Mouse (Mus musculus) forebrain, embryonic 11.5 days (tissue): ENCODE data around the gene Selenok. TPM values are rescaled to one million over a fixed set of nuclear protein-coding genes. Genes with fewer than 3 reads are reported as not detected.

Experiments used
- ATAC-seq: fragments of 200-750 bp; cut with Nextera tagmentation; replicated peaks from 2 replicates; pipeline ENCODE4 v1.8.0; 2017; ENCODE audit warnings: moderate TSS enrichment; ENCODE audit not compliant: low FRiP score
- DNase-seq: peaks from one replicate; pipeline ENCODE4 v3.0.0-alpha.2; 2017; ENCODE audit warnings: low spot score
- H3K27ac ChIP-seq: fragments of 300-500 bp; sonication (generic); 2 replicates; pipeline ENCODE4 v1.5.1; 2014; ENCODE audit warnings: low read depth, low read length
- H3K27me3 ChIP-seq: fragments of 300-500 bp; sonication (generic); 2 replicates; pipeline ENCODE4 v1.6.1; 2014; ENCODE audit warnings: mild to moderate bottlenecking, low read length, mixed read lengths; ENCODE audit not compliant: control insufficient read depth, insufficient read depth
- H3K36me3 ChIP-seq: fragments of 300-500 bp; sonication (generic); 2 replicates; pipeline ENCODE4 v1.6.1; 2014; ENCODE audit warnings: mild to moderate bottlenecking, low read length, moderate library complexity, mixed read lengths; ENCODE audit not compliant: control insufficient read depth, insufficient read depth
- H3K4me1 ChIP-seq: fragments of 300-500 bp; sonication (generic); replicated peaks from 2 replicates; pipeline ENCODE4 v1.6.1; 2014; ENCODE audit warnings: low read length, mixed read lengths; ENCODE audit not compliant: control insufficient read depth, insufficient read depth
- H3K4me2 ChIP-seq: fragments of 300-500 bp; sonication (generic); 2 replicates; pipeline ENCODE4 v1.6.1; 2014; ENCODE audit warnings: low read depth, mild to moderate bottlenecking, low read length, moderate library complexity, mixed read lengths; ENCODE audit not compliant: severe bottlenecking
- H3K4me3 ChIP-seq: fragments of 300-500 bp; sonication (generic); 2 replicates; pipeline ENCODE4 v1.5.1; 2014; ENCODE audit warnings: low read depth, low read length
- H3K9ac ChIP-seq: fragments of 300-500 bp; sonication (generic); 2 replicates; pipeline ENCODE4 v1.6.1; 2014; ENCODE audit warnings: low read length
- H3K9me3 ChIP-seq: fragments of 300-500 bp; sonication (generic); 2 replicates; pipeline ENCODE4 v1.6.1; 2016; ENCODE audit warnings: low read length, mixed read lengths; ENCODE audit not compliant: control insufficient read depth
- WGBS: fragments of 180-500 bp; shearing (Covaris S2); extraction: QIAGEN DNeasy Blood & Tissue Kit; methylation state at CpG from one replicate; pipeline ENCODE4 v1.1.7; 2014; 5-methylcytosine and 5-hydroxymethylcytosine counted together
- polyA plus RNA-seq: library from polyadenylated mRNA; unstranded; fragments of >200 nt; fragmentation: Nextera tagmentation; extraction: Ambion mirVana; gene quantifications from 2 replicates; pipeline ENCODE4 v1.2.1, GENCODE M21; 2014

Selenok gene
- polyA plus RNA-seq, 1 experiment from 2014 or later, result 249 TPM

DNA sequence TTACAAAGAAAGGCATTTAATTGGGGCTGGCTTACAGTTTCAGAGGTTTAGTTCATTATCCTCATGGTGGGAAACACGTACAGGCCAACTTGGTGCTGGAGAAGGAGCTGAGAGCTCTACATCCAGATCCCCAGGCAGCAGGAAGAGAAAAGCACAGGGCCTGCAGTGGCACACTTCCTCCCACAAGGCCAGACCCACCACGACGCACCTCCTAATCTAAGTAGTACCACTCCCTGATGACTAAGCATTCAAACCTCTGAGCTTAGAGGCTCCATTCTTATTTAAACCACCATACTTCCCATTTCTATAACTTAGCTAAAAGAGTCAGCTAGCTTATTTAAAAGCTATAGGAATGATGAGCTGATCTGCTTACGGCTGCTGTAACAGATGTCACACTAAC, 17.3 kb upstream of the Selenok start:
- no peaks in the 10 kb centered on the region for H3K4me1 ChIP-seq
- H3K9ac ChIP-seq, result no peak overlapping the region
- H3K4me2 ChIP-seq, result no peak overlapping the region
- no peak for DNase-seq
- no peak for ATAC-seq
- 83% methylated on average over 4 of the region's 4 CpGs for whole genome bisulfite sequencing
- H3K27me3 ChIP-seq, result no peaks in the 10 kb centered on the region
- H3K36me3 ChIP-seq, result no peaks in the 10 kb centered on the region
- H3K4me3 ChIP-seq, result no peak overlapping the region
- no peaks in the 10 kb centered on the region for H3K9me3 ChIP-seq
- H3K27ac ChIP-seq, result no peak overlapping the region

DNA sequence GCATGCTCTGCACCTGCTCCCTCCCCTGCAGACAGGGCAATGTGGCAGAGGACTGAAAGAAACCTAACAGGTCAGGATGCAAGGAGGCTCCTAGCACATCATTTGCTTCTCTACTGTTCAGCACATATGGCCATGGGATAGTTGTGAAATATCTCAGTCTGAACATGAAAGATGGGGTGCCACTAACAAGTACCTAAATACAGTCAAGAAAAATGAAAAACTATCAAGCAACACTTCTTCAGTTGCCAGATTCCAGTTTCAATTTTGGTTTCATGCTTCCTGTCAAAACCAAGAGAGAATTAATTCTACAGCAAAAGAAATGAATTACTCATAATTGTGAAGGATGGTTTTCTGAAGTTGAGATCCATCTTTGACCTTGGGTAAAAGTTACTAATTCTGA, 10.7 kb upstream of the Selenok start:
- H3K9ac ChIP-seq, result no peak overlapping the region
- no peak for ATAC-seq

GRCm38 (mm10) chr14:29967611-29968010, 497 bp upstream of the Selenok start:
- Histone ChIP-seq H3K9me3 (no peaks in the 10 kb centered on the region), H3K36me3 (no peaks in the 10 kb centered on the region; the same call in 1 of the 2 replicates), H3K4me3 (peak overlapping the region; percentile 84), H3K27me3 (no peaks in the 10 kb centered on the region), H3K4me1 (peaks cover 4% of the 10 kb centered on the region; the same call in 1 of the 2 replicates), H3K9ac (peak overlapping the region; percentile 63), H3K27ac (no peak overlapping the region), H3K4me2 (peak overlapping the region; percentile 68)
- WGBS, result 62% methylated on average over 7 of the region's 7 CpGs
- ATAC-seq (no peak; the same call in 1 of the 2 replicates), DNase-seq (no peak)

More for the DNA sequence above, 10.7 kb upstream of the Selenok start:
- Histone ChIP-seq H3K4me1 (no peaks in the 10 kb centered on the region), H3K27me3 (no peaks in the 10 kb centered on the region), H3K4me3 (no peak overlapping the region), H3K9me3 (no peaks in the 10 kb centered on the region), H3K27ac (no peak overlapping the region), H3K4me2 (no peak overlapping the region), H3K36me3 (no peaks in the 10 kb centered on the region)
- DNase-seq, result no peak

DNA sequence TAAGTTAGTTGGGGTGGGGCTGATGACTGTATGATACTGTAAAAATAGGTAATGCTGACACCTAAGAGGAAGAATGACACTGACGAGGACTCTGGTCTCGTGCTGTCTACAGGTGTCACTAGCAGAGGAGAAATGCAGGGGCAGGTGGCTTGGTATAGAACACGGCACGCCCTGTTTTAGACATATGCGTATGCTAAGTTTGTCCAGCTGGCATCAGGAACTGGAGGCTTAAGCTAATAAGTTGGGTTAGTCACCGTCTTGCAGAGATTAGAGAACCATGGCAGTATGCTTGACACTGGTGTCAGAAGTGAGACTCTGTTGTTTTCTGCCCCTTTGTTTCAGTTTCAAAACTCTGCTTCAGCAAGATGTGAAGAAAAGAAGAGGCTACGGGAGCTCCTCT, 3.3 kb downstream of the Selenok start:
- Histone ChIP-seq H3K27ac (no peak overlapping the region), H3K9ac (no peak overlapping the region), H3K4me1 (peaks cover 4% of the 10 kb centered on the region; the same call in 1 of the 2 replicates), H3K36me3 (no peaks in the 10 kb centered on the region; the same call in 1 of the 2 replicates), H3K4me2 (no peak overlapping the region), H3K4me3 (no peak overlapping the region), H3K27me3 (no peaks in the 10 kb centered on the region), H3K9me3 (no peaks in the 10 kb centered on the region)
- no peak for ATAC-seq
- no peak for DNase-seq
- WGBS, result 92% methylated on average over 7 of the region's 7 CpGs

DNA sequence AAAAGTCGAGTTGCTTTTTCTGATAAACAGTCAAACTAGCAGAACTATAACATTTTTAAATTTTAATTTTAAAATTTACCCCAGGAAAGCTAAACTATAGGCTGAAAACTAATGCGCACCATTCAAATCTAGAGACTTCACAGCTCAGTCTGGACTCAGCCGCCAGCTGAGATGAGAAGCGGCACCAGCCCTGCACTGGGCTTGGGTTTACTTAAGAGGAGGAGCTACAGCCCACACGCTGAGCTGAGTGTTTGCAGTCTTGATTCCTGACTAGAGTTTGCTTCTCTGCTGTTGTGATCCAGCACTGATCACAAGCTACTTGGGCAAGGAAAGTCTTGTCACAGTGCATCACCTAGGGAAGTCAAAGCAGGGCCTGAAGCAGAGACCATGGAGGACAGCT, 3.9 kb downstream of the Selenok start:
- WGBS, result 86% methylated on average over 5 of the region's 5 CpGs
- ATAC-seq, result no peak

GRCm38 (mm10) chr14:29976927-29977326, 8.8 kb downstream of the Selenok start:
- H3K9ac ChIP-seq, result no peak overlapping the region
- no peak overlapping the region for H3K4me2 ChIP-seq
- no peak overlapping the region for H3K4me3 ChIP-seq
- no peaks in the 10 kb centered on the region for H3K9me3 ChIP-seq
- WGBS, result 94% methylated on average over 6 of the region's 6 CpGs
- H3K36me3 ChIP-seq, result peaks cover 13% of the 10 kb centered on the region; the same call in 1 of the 2 replicates
- no peaks in the 10 kb centered on the region for H3K27me3 ChIP-seq
- no peak overlapping the region for H3K27ac ChIP-seq
- H3K4me1 ChIP-seq, result peaks cover 8% of the 10 kb centered on the region; the same call in 1 of the 2 replicates
- no peak for DNase-seq
- ATAC-seq, result no peak

More for the DNA sequence above, 3.9 kb downstream of the Selenok start:
- no peak for DNase-seq
- Histone ChIP-seq H3K9me3 (no peaks in the 10 kb centered on the region), H3K27ac (no peak overlapping the region), H3K9ac (no peak overlapping the region), H3K27me3 (no peaks in the 10 kb centered on the region), H3K4me3 (no peak overlapping the region), H3K4me2 (no peak overlapping the region), H3K36me3 (no peaks in the 10 kb centered on the region; the same call in 1 of the 2 replicates), H3K4me1 (peaks cover 4% of the 10 kb centered on the region; the same call in 1 of the 2 replicates)

GRCm38 (mm10) chr14:29978254-29979204, 10.4 kb downstream of the Selenok start, which contains the start of gene Actr8:
TSS of gene Actr8 (plus strand) at chr14:29978337.
- peak within 1 kb of the TSS; percentile 78 for H3K4me3 ChIP-seq
- peak within 1 kb of the TSS; percentile 92 for H3K9ac ChIP-seq
- H3K36me3 ChIP-seq, result peaks cover 13% of the 10 kb centered on the region
- H3K4me2 ChIP-seq, result peak within 1 kb of the TSS; percentile 67
- H3K9me3 ChIP-seq, result no peaks in the 10 kb centered on the region
- H3K27ac ChIP-seq, result peak within 1 kb of the TSS; percentile 82
- WGBS, result 3% methylated on average over 43 of the region's 44 CpGs
- DNase-seq (peak; percentile 96), ATAC-seq (peak; percentile 96)
- H3K27me3 ChIP-seq, result no peaks in the 10 kb centered on the region
- peaks cover 8% of the 10 kb centered on the region; the same call in 1 of the 2 replicates for H3K4me1 ChIP-seq

DNA sequence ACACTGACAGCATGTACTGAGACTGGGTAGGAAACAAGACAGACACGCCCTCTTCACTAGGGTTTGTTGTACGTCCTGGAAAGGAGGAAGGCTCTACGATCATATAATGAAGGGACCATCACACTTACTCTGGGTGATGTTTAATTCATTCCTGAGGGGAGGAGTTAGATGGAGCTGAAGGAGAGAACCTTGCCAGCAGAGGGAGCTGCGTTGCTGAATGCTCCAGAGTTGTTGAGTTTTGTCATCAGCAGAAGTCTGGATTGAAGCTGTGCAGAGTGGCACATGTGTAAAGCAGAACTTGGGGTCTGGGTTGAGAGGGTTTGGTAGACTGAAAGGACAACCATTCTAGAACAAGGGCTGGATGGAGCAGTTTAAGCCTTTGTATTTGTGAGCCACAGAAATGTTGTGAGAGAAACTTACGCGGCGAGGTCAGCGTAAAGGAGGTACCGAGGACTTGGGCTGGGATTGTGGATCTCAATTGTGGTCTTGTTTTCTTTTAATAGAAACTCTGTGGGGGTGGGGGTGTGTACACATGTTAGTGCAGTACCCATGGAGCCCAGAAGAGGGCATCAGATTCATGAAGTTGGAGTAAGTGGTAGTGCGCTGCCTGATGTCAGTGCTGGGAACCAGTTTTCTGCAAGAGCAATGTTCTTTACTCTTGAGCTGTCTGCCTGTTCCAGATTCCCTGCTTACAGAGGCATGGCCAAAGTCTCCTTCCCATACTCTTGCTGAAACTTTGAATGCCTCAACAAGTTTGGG, 12.5 kb downstream of the Selenok start:
- H3K27ac ChIP-seq, result no peak overlapping the region
- ATAC-seq (no peak), DNase-seq (no peak)
- H3K9ac ChIP-seq, result no peak overlapping the region
- no peak overlapping the region for H3K4me2 ChIP-seq
- H3K4me3 ChIP-seq, result no peak overlapping the region
- H3K36me3 ChIP-seq, result peaks cover 13% of the 10 kb centered on the region
- H3K4me1 ChIP-seq, result peaks cover 8% of the 10 kb centered on the region; the same call in 1 of the 2 replicates
- H3K27me3 ChIP-seq, result no peaks in the 10 kb centered on the region
- no peaks in the 10 kb centered on the region for H3K9me3 ChIP-seq
- WGBS, result 96% methylated on average over 10 of the region's 10 CpGs
